Mouse (Mus musculus): ENCODE results near the gene Ppm1m.

DNA sequence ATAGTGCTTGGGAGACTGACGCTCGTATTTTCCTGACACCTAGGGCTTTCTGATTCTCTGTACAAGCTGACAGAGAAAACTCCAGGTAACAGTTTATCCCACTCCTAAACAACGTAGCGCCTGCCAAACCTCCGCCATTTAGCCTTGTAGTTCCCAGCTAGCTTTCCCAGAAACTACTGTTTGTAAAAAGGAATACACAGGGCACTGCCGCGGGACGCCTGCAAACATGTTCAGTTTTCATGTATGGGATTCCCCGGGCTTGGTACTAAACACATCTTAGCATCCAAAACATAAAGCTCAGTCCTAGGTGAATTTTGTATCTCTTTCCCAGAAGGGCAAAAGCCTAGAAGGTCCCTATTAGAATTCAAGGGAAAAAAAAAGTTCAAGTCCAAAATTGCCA is 40.3 kb downstream of the Ppm1m start:
- no peak for TF ChIP-seq CTCF (conservative IDR thresholded peaks at IDR 0.05; ENCODE audit: insufficient read depth, insufficient read length, low read depth, low read length)
- no peak for TF ChIP-seq POLR2A (IDR thresholded peaks at IDR 0.05; ENCODE audit: low read depth, low read length)

Data from kidney, adult 2 months (tissue).